Comparison of ENCODE assay signal across 8 mouse cellular contexts in the genomic region with DNA sequence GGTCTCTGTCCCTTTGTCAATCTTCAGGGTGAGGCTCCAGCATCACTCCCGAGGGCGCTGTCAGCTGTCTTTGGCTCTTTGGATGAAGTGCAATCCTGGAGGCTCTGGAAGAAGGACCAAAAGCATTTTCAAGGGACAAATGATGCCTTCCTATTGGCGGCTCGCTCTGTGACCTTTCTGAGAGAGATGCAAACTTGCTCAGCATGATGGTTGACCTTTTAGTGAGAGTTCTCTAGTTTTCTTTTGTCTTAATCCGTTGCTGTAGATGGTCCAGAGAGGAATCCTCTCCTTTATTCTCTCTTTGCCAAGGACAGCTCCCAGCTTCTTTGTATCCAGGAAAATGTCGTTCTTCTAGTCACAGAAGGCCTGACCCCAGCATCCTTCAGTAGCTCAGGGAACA. TPM values are rescaled to one million over a fixed set of nuclear protein-coding genes. Genes with fewer than 3 reads are reported as not detected.
DNase-seq lines count a peak whose midpoint lies in the region; ATAC-seq and TF ChIP-seq lines count a peak whose summit lies in the region.

No protein-coding gene starts in this region.

- peak overlapping the region; percentile 89 for H3K27ac ChIP-seq in gastrocnemius, adult 2 months
- H3K27ac ChIP-seq in neural tube, embryonic 11.5 days (ENCODE audit: low read depth, low read length), result peak overlapping the region; percentile 56
- H3K27ac ChIP-seq in liver, embryonic 15.5 days (replicated peaks), result no peak overlapping the region

- H3K4me2 ChIP-seq in neural tube, embryonic 11.5 days (ENCODE audit: low read depth), result peak overlapping the region; percentile 53
- peak overlapping the region; percentile 51 for H3K4me2 ChIP-seq in liver, embryonic 15.5 days

- peak; percentile 40; the same call in 1 of the 2 replicates for ATAC-seq in neural tube, embryonic 11.5 days (ENCODE audit: insufficient read depth, low FRiP score, low TSS enrichment)
- no peak for ATAC-seq in liver, embryonic 15.5 days (ENCODE audit: insufficient read depth)
- no peak for ATAC-seq in activated CD4-positive, CD25-positive, alpha-beta regulatory T cell, adult 4 months

- no peaks in the 10 kb centered on the region for H3K36me3 ChIP-seq in neural tube, embryonic 11.5 days (ENCODE audit: control insufficient read depth, insufficient read depth, low read length)
- no peaks in the 10 kb centered on the region for H3K36me3 ChIP-seq in liver, embryonic 15.5 days (replicated peaks)

- DNase-seq in gastrocnemius, adult 2 months, result no peak
- no peak for DNase-seq in gastrocnemius, postnatal 10 days
- no peak for DNase-seq in neural tube, embryonic 11.5 days (ENCODE audit: low spot score)
- DNase-seq in neural tube, embryonic 10.5 days (ENCODE audit: extremely low spot score, low spot score), result no peak
- DNase-seq in adrenal gland, postnatal 25 days, result no peak
- DNase-seq in spleen, postnatal 4 days (ENCODE audit: low spot score in 2 of 2), result no peak

- H3K9me3 ChIP-seq in neural tube, embryonic 11.5 days (ENCODE audit: control insufficient read depth, low read length), result no peaks in the 10 kb centered on the region
- no peaks in the 10 kb centered on the region for H3K9me3 ChIP-seq in liver, embryonic 15.5 days (replicated peaks)

- no peaks in the 10 kb centered on the region for H3K27me3 ChIP-seq in neural tube, embryonic 11.5 days (ENCODE audit: control insufficient read depth, insufficient read depth, low read length)
- 0 out of 2 replicates have a peak, but pooled peaks cover 16% of the 10 kb centered on the region for H3K27me3 ChIP-seq in liver, embryonic 15.5 days

- intact Hi-C loops in gastrocnemius, adult 2 months (cut with DNase I), result loop anchor here (2.0 to 5.0 kb wide), 3 partner anchors 16 to 207 kb away; no protein-coding TSS in a partner anchor

- H3K4me1 ChIP-seq in neural tube, embryonic 11.5 days (ENCODE audit: control insufficient read depth, insufficient read depth, low read length), result peaks cover 35% of the 10 kb centered on the region
- H3K4me1 ChIP-seq in liver, embryonic 15.5 days (replicated peaks), result peaks cover 12% of the 10 kb centered on the region

- peak overlapping the region; percentile 73 for H3K4me3 ChIP-seq in gastrocnemius, adult 2 months
- H3K4me3 ChIP-seq in neural tube, embryonic 11.5 days (ENCODE audit: low read depth, low read length), result peak overlapping the region; percentile 23
- H3K4me3 ChIP-seq in liver, embryonic 15.5 days (replicated peaks), result no peak overlapping the region

- no peak for TF ChIP-seq CTCF in gastrocnemius, adult 2 months (IDR thresholded peaks at IDR 0.05)

- WGBS in neural tube, embryonic 11.5 days, result 23% methylated on average over 6 of the region's 6 CpGs
- WGBS in liver, embryonic 15.5 days (ENCODE audit: insufficient replicate concordance), result 31% methylated on average over 6 of the region's 6 CpGs

- peak overlapping the region; percentile 72 for H3K9ac ChIP-seq in neural tube, embryonic 11.5 days (ENCODE audit: low read length)
- no peak overlapping the region for H3K9ac ChIP-seq in liver, embryonic 15.5 days

RNA-seq across cellular contexts. Expression of gene Apol7a, which starts 39.8 kb away (rescaled TPM):
- 1 to 10 TPM in 1 of 2 experiments, under 1 TPM in 1; 0.31 to 1.2 TPM for total RNA-seq in gastrocnemius, adult 2 months (2021)
- under 1 TPM; 0.14 to 0.29 TPM for total RNA-seq in gastrocnemius, postnatal 10 days (2021)
- polyA plus RNA-seq in neural tube, embryonic 11.5 days (2014; fragmentation: Nextera tagmentation; extraction: Ambion mirVana), result not detected in 2 replicates
- 1.8 and 2.6 TPM in 2 replicates for polyA plus RNA-seq in liver, embryonic 15.5 days (2015; fragmentation: Nextera tagmentation; extraction: Ambion mirVana)
- total RNA-seq in adrenal gland, postnatal 25 days (2021), result not detected in 2 replicates
- polyA plus RNA-seq in activated CD4-positive, CD25-positive, alpha-beta regulatory T cell, adult 4 months (2017; shearing (Covaris generic)), result not detected

RNA-seq across cellular contexts. Expression of gene Apol9a, which starts 51.9 kb away (rescaled TPM):
- total RNA-seq in gastrocnemius, adult 2 months (2021), result not detected
- not detected for total RNA-seq in gastrocnemius, postnatal 10 days (2021)
- not detected in 2 replicates for polyA plus RNA-seq in neural tube, embryonic 11.5 days (2014; fragmentation: Nextera tagmentation; extraction: Ambion mirVana)
- polyA plus RNA-seq in liver, embryonic 15.5 days (2015; fragmentation: Nextera tagmentation; extraction: Ambion mirVana), result 0.07 TPM in 1 of 2 replicates, not detected in the other
- 0.91 and 1.2 TPM in 2 replicates for total RNA-seq in adrenal gland, postnatal 25 days (2021)
- 10 to 100 TPM; 11.5 to 12.7 TPM for polyA plus RNA-seq in activated CD4-positive, CD25-positive, alpha-beta regulatory T cell, adult 4 months (2017; shearing (Covaris generic))

RNA-seq across cellular contexts. Expression of gene Rbfox2, which starts 52.3 kb away (rescaled TPM):
- total RNA-seq in gastrocnemius, adult 2 months (2021), result 10 to 100 TPM; 48.2 to 78.6 TPM
- 100 to 1,000 TPM; 219 to 240 TPM for total RNA-seq in gastrocnemius, postnatal 10 days (2021)
- polyA plus RNA-seq in neural tube, embryonic 11.5 days (2014; fragmentation: Nextera tagmentation; extraction: Ambion mirVana), result 123 and 125 TPM in 2 replicates
- 9.8 and 10.8 TPM in 2 replicates for polyA plus RNA-seq in liver, embryonic 15.5 days (2015; fragmentation: Nextera tagmentation; extraction: Ambion mirVana)
- 56.5 and 68.7 TPM in 2 replicates for total RNA-seq in adrenal gland, postnatal 25 days (2021)
- polyA plus RNA-seq in activated CD4-positive, CD25-positive, alpha-beta regulatory T cell, adult 4 months (2017; shearing (Covaris generic)), result under 1 TPM in 1 of 2 experiments, not detected in 1; 0.05 TPM
